Mouse (Mus musculus) kidney, embryonic 14.5 days (tissue): ENCODE measurements around the gene Nkx2-3. TPM values are rescaled to one million over a fixed set of nuclear protein-coding genes. Genes with fewer than 3 reads are reported as not detected.
A peak's percentile ranks its signal among the peaks of the same experiment; 100 is the strongest.

Experiments
- ATAC-seq: fragments of 200-750 bp; cut with Nextera tagmentation; 2 replicates; pipeline ENCODE4 v1.8.0; 2017; ENCODE audit warnings: moderate number of reproducible peaks, mild to moderate bottlenecking, moderate TSS enrichment, moderate library complexity; ENCODE audit not compliant: low FRiP score, low TSS enrichment
- H3K27ac ChIP-seq: fragments of 300-500 bp; sonication (generic); 2 replicates; pipeline ENCODE4 v1.5.1; 2014; ENCODE audit warnings: low read depth, mild to moderate bottlenecking, low read length, moderate library complexity, mixed read lengths
- H3K27me3 ChIP-seq: fragments of 300-500 bp; sonication (generic); 2 replicates; pipeline ENCODE4 v1.6.1; 2014; ENCODE audit warnings: mild to moderate bottlenecking, low read length; ENCODE audit not compliant: control insufficient read depth, insufficient read depth
- H3K36me3 ChIP-seq: fragments of 300-500 bp; sonication (generic); 2 replicates; pipeline ENCODE4 v1.6.1; 2014; ENCODE audit warnings: low read length, mixed read lengths; ENCODE audit not compliant: control insufficient read depth, insufficient read depth
- H3K4me1 ChIP-seq: fragments of 300-500 bp; sonication (generic); 2 replicates; pipeline ENCODE4 v1.6.1; 2014; ENCODE audit warnings: low read length, mixed read lengths; ENCODE audit not compliant: control insufficient read depth, insufficient read depth
- H3K4me2 ChIP-seq: fragments of 300-500 bp; sonication (generic); replicated peaks from 2 replicates; pipeline ENCODE4 v1.6.1; 2014; ENCODE audit warnings: low read depth, mild to moderate bottlenecking, low read length
- H3K4me3 ChIP-seq: fragments of 300-500 bp; sonication (generic); 2 replicates; pipeline ENCODE4 v1.5.1; 2014; ENCODE audit warnings: mild to moderate bottlenecking, low read length
- H3K9ac ChIP-seq: fragments of 300-500 bp; sonication (generic); 2 replicates; pipeline ENCODE4 v1.6.1; 2014; ENCODE audit warnings: low read depth, mild to moderate bottlenecking, low read length, moderate library complexity
- H3K9me3 ChIP-seq: fragments of 300-500 bp; sonication (generic); 2 replicates; pipeline ENCODE4 v1.6.1; 2016; ENCODE audit warnings: low read length; ENCODE audit not compliant: control insufficient read depth
- WGBS: fragments of 180-500 bp; shearing (Covaris S2); extraction: QIAGEN DNeasy Blood & Tissue Kit; methylation state at CpG from one replicate; pipeline ENCODE4 v1.1.7; 2014; 5-methylcytosine and 5-hydroxymethylcytosine counted together
- microRNA-seq: library from miRNA; unstranded; fragments of <30 nt; microRNA quantifications from one replicate; pipeline ENCODE4, GENCODE M21; 2016
- polyA plus RNA-seq: library from polyadenylated mRNA; unstranded; fragments of >200 nt; fragmentation: Nextera tagmentation; extraction: Ambion mirVana; gene quantifications from 2 replicates; pipeline ENCODE4 v1.2.1, GENCODE M21; 2014

Gene Nkx2-3
- polyA plus RNA-seq, 1 experiment from 2014 or later: 0.14 TPM

- Histone ChIP-seq H3K4me3 (no peak overlapping the region), H3K36me3 (no peaks in the 10 kb centered on the region), H3K27me3 (peaks cover 11% of the 10 kb centered on the region), H3K27ac (no peak overlapping the region), H3K9me3 (no peaks in the 10 kb centered on the region), H3K4me1 (0 out of 2 replicates have a peak, but pooled peaks cover 5% of the 10 kb centered on the region), H3K4me2 (no peak overlapping the region), H3K9ac (no peak overlapping the region)
- WGBS: 42% methylated on average over 8 of the region's 8 CpGs
- ATAC-seq: no peak
Measured at GRCm38 (mm10) chr19:43651241-43651785, 39.2 kb downstream of the Nkx2-3 start.

DNA sequence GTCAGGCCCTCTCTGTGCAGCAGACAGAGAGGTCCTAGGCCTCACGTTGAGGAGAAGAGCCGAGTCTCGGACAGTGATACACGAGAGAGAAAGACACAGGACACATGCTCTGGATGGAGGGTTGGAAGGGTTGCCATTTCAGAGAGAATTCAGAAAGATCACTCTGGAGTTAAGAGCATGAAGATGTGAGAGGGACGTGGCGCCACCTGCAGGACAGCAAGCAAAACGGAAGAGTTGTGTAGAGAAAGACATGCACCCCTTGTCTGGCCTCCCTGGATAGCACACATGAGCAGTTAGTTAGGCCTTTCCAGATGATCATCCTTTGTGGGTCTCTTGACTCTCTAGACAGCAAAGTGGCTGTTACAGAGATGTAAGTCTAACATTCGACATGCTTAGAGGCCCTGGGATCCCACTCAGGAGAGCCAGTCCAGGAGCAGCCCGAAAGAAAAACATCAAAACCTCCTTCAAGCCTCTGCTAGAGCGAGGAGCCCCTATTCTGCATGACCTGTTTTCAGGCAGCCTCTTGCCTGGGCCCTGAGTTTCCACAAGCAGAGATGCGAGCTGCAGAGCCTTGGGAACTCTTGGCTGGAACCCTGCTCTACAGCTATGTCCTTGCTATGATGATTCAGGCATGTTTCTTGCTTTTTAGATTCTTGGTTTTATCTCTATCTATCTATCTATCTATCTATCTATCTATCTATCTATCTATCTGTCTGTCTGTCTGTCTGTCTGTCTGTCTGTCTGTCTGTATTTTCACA lies 43.8 kb downstream of the Nkx2-3 start:
- WGBS: 39% methylated on average over 11 of the region's 11 CpGs
- Histone ChIP-seq H3K4me1 (0 out of 2 replicates have a peak, but pooled peaks cover 5% of the 10 kb centered on the region), H3K4me2 (no peak overlapping the region), H3K9ac (no peak overlapping the region), H3K9me3 (no peaks in the 10 kb centered on the region), H3K27me3 (peaks cover 11% of the 10 kb centered on the region), H3K27ac (no peak overlapping the region), H3K36me3 (no peaks in the 10 kb centered on the region), H3K4me3 (no peak overlapping the region)
- no peak for ATAC-seq

- Histone ChIP-seq H3K36me3 (peaks cover 16% of the 10 kb centered on the region), H3K27me3 (no peaks in the 10 kb centered on the region), H3K4me2 (no peak overlapping the region), H3K4me3 (no peak overlapping the region), H3K27ac (no peak overlapping the region), H3K9me3 (no peaks in the 10 kb centered on the region), H3K9ac (no peak overlapping the region), H3K4me1 (0 out of 2 replicates have a peak, but pooled peaks cover 3% of the 10 kb centered on the region)
- no peak for ATAC-seq
- 52% methylated on average over 6 of the region's 6 CpGs for WGBS
Measured at GRCm38 (mm10) chr19:43659632-43660031, 47.5 kb downstream of the Nkx2-3 start.

- H3K9me3 ChIP-seq: no peaks in the 10 kb centered on the region
- no peak overlapping the region for H3K27ac ChIP-seq
- no peaks in the 10 kb centered on the region for H3K27me3 ChIP-seq
- H3K36me3 ChIP-seq: peaks cover 20% of the 10 kb centered on the region
- no peak overlapping the region for H3K4me3 ChIP-seq
- 0 out of 2 replicates have a peak, but pooled peaks cover 3% of the 10 kb centered on the region for H3K4me1 ChIP-seq
- no peak overlapping the region for H3K9ac ChIP-seq
- no peak overlapping the region for H3K4me2 ChIP-seq
- WGBS: 78% methylated on average over 9 of the region's 9 CpGs
- ATAC-seq: no peak
Measured at GRCm38 (mm10) chr19:43660774-43661173, 48.6 kb downstream of the Nkx2-3 start.

DNA sequence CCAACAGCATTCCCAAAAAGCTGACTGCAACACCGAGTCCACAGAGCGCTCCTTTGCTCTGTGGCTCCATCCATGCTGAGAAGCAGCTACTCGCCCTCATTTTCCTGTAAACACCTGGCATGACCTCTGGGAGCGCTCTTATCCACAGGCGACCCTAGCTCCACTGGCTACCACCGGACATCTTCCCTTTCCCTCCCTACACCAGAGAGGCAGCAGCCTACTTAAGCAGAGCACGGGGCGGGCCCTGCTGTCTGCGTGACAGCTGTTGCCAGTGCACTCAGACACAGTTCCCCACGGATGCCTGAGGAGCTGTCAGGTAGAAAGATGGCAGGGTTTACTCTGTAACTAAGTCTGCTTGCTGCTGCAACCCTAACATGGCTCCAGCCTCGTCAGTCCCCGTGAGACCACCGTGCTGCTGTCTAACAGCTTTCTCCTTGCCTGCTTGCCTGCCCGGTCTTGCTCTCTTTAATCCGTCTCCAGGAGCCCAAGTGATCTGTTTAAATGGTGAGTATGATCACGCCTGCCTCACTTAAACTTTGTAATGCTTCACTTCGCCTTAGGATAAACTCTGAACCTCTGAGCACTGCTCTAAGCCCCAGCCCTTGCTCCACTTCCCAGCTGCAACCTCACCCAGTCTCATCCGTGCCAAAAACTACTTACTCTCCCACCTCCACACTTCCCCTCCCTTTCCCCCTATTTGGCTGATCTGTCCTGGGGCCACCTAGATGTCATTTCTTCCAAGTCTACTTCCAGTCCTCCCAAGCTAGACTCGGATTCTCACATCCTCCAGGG lies 50.2 kb downstream of the Nkx2-3 start:
- H3K36me3 ChIP-seq: peaks cover 20% of the 10 kb centered on the region
- 0 out of 2 replicates have a peak overlapping the region, but pooled peaks have one; percentile 15 for H3K4me2 ChIP-seq
- H3K27me3 ChIP-seq: no peaks in the 10 kb centered on the region
- peak; percentile 69; the same call in 1 of the 2 replicates for ATAC-seq
- 0 out of 2 replicates have a peak, but pooled peaks cover 3% of the 10 kb centered on the region for H3K4me1 ChIP-seq
- 40% methylated on average over 19 of the region's 19 CpGs for WGBS
- H3K27ac ChIP-seq: no peak overlapping the region
- no peaks in the 10 kb centered on the region for H3K9me3 ChIP-seq
- no peak overlapping the region for H3K4me3 ChIP-seq
- H3K9ac ChIP-seq: no peak overlapping the region; the same call in 1 of the 2 replicates

DNA sequence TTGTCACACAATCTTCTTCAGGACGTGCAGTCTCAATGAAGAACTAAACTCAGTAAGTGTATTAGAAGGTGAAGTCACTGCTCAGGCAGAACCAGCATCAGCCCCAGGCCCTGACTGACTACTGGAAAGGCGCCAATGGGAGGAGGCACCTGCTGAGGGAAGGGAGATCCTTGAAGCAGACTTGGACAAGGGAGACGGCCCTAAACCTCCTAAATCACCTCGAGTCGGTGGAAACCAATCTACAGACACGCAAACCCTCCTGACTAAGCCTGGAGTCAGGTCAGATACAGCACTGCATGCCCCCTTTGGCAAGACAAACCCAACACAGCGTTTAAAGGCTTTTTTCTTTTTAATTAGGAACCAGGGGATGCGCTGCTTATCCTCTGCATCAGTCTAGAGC lies 51.3 kb downstream of the Nkx2-3 start:
- 79% methylated on average over 8 of the region's 8 CpGs for WGBS
- no peak overlapping the region for H3K27ac ChIP-seq
- no peak for ATAC-seq

More for the DNA sequence above, 51.3 kb downstream of the Nkx2-3 start:
- Histone ChIP-seq H3K4me2 (no peak overlapping the region), H3K36me3 (peaks cover 20% of the 10 kb centered on the region), H3K4me3 (no peak overlapping the region), H3K9me3 (no peaks in the 10 kb centered on the region), H3K9ac (no peak overlapping the region), H3K4me1 (0 out of 2 replicates have a peak, but pooled peaks cover 3% of the 10 kb centered on the region), H3K27me3 (no peaks in the 10 kb centered on the region)

Small RNA genes within 50 kb of the gene (microRNA-seq; reads per million reads assigned to microRNA genes)
- not detected for gene Gm22646

Other genes with a start within 250 kb of the Nkx2-3 start
- gene Hpse2, start 224.0 kb upstream of the Nkx2-3 start, polyA plus RNA-seq: 0.24 and 0.58 TPM in 2 replicates
- gene Cnnm1, start 171.9 kb upstream of the Nkx2-3 start, polyA plus RNA-seq: 0.13 TPM in 1 of 2 replicates, not detected in the other
- gene Got1, start 87.7 kb upstream of the Nkx2-3 start, polyA plus RNA-seq: 38.0 and 43.4 TPM in 2 replicates
- 13.6 TPM in 2 replicates for gene Slc25a28, start 62.6 kb downstream of the Nkx2-3 start, polyA plus RNA-seq
- gene Entpd7, start 77.3 kb downstream of the Nkx2-3 start, polyA plus RNA-seq: 15.7 and 16.1 TPM in 2 replicates
- gene Cutc, start 140.7 kb downstream of the Nkx2-3 start, polyA plus RNA-seq: 15.3 and 18.0 TPM in 2 replicates
- 5.7 and 10.5 TPM in 2 replicates for gene Cox15, start 140.7 kb downstream of the Nkx2-3 start, polyA plus RNA-seq
- gene Abcc2, start 169.9 kb downstream of the Nkx2-3 start, polyA plus RNA-seq: 0.94 and 1.7 TPM in 2 replicates